Mouse (Mus musculus): ENCODE data around the gene Hspb11. TPM values are rescaled to one million over a fixed set of nuclear protein-coding genes. Genes with fewer than 3 reads are reported as not detected.

Hspb11 gene
- 6.7 and 6.8 TPM in 2 replicates for polyA plus RNA-seq (2012; rRNA removed)

GRCm38 (mm10) chr4:107253125-107254091, at the start of gene Hspb11, which contains the start of gene Lrrc42:
TSS of gene Hspb11 (plus strand) at chr4:107253593.
TSS of gene Lrrc42 (minus strand) at chr4:107253532.

DNA sequence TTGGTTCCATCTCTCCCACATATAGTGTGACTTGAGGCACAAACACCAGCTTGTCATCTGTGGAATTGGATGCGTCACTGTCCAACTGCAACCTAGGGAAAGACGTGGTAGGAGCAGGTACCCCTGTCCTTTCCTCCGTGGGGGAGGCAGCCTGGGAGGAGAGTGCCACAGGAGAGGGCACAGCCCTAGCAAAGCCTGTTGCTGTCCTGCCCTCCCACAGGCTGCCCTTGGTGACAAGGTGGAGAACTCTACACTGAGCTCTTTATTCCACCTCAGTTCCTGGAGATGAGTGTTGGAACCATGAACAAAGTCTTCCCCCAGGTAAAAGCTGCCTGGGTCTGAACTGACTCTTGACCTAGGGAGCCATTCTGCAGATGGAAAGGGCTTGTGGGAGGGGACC, 44.5 kb upstream of the Hspb11 start, which contains the start of gene Ldlrad1:
Gene Ldlrad1, plus strand, starts transcription at position 301 of the 400 bp plus-strand sequence.

DNA sequence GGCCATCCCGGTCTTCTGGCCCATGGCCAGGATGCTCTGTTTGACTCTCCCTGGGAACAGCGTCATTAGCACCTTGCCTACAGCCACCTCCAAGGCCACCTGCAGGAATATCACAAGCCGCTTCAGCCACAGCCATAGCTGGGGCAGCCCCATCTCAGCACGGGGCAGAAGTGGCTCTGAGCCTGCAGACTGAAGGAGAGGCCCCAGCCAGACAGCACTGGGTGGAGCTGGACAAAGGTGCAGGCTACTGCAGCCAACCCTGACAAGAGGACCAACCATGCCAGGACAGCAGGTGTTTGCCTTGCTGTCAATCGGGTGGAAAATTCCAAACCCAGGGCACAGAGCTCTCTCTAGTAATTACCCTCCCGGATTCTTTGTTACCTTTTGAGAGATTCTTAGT, 53.6 kb downstream of the Hspb11 start, which contains the start of gene Dio1:
Gene Dio1, minus strand, starts transcription at position 204 of the 400 bp plus-strand sequence.

DNA sequence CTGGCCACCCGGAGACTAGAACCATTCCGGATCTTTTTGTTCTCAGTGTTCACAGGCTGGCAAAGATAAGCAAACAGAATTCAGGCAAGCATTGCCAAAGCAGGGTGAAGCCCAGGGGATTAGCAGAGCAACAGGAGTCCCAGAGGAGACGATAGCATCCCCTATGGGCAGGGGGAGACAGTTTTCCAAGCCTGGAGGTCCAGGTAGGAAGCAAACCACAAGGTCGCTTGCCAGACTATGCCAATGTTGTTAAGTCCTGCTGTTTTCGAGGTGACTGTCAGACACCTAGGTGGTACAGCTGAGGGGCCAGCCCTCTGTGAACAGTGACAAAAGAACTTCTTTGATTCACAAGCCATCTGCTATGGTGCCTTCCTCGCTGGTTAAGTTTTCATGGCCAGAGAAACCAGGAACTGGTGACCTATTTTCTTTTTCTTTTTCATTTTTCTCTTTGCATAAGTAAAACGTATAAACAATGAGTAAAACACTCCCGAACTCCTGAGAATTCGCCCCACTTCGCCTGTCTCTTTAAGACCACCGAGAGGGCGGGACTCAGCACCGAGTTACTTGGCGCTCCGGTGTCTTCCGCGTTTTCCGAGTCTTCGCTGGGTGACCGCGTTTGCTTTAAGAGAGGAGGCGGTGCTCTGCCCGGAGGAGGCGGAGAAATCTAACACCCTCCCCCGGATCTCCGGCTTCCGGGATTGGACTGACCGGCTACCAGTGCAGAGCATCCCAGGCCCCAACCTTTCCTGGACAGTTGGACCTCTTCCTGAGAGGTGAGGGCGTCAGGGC, 60.5 kb downstream of the Hspb11 start, which contains the start of gene Yipf1:
Gene Yipf1, plus strand, starts transcription at position 674 of the 789 bp plus-strand sequence.

Other genes starting within 250 kb of the Hspb11 start
- gene Mrpl37, start 186.7 kb upstream of the Hspb11 start, polyA plus RNA-seq (2012; rRNA removed) = 34.4 and 35.7 TPM in 2 replicates
- 2.4 and 2.9 TPM in 2 replicates for gene Cyb5rl, start 186.6 kb upstream of the Hspb11 start, polyA plus RNA-seq (2012; rRNA removed)
- gene Cdcp2, start 156.7 kb upstream of the Hspb11 start, polyA plus RNA-seq (2012; rRNA removed) = not detected in 2 replicates
- gene Tmem59, start 75.2 kb upstream of the Hspb11 start, polyA plus RNA-seq (2012; rRNA removed) = 111 and 119 TPM in 2 replicates
- gene Tceanc2, start 74.5 kb upstream of the Hspb11 start, polyA plus RNA-seq (2012; rRNA removed) = 7.2 and 7.6 TPM in 2 replicates
- 0.05 TPM in 1 of 2 replicates, not detected in the other for gene Ldlrad1, start 44.4 kb upstream of the Hspb11 start, polyA plus RNA-seq (2012; rRNA removed)
- 8.6 and 9.5 TPM in 2 replicates for gene Lrrc42, start 61 bp upstream of the Hspb11 start, polyA plus RNA-seq (2012; rRNA removed)
- gene Dio1, start 53.6 kb downstream of the Hspb11 start, polyA plus RNA-seq (2012; rRNA removed) = 0.09 and 0.23 TPM in 2 replicates
- gene Yipf1, start 60.8 kb downstream of the Hspb11 start, polyA plus RNA-seq (2012; rRNA removed) = 13.4 and 15.3 TPM in 2 replicates
- 5.8 and 6.3 TPM in 2 replicates for gene Ndc1, start 114.2 kb downstream of the Hspb11 start, polyA plus RNA-seq (2012; rRNA removed)
- gene Glis1, start 181.0 kb downstream of the Hspb11 start, polyA plus RNA-seq (2012; rRNA removed) = 0.05 and 0.07 TPM in 2 replicates